Mouse (Mus musculus): ENCODE results near the gene Dusp7. TPM values are rescaled to one million over a fixed set of nuclear protein-coding genes. Genes with fewer than 3 reads are reported as not detected.

Dusp7 gene
- total and polyA plus RNA-seq, 2 experiments: 1.8 to 10.1 TPM

- WGBS: 82% methylated on average over 30 of the region's 30 CpGs
- Histone ChIP-seq H3K79me2 (ENCODE audit: control insufficient read depth, insufficient read depth, low read length) (peaks cover 5% of the 10 kb centered on the region; the same call in 1 of the 2 replicates), H3K27ac (replicated peaks; ENCODE audit: insufficient read depth, low read depth, low read length) (peak overlapping the region; percentile 76), H3K36me3 (ENCODE audit: control insufficient read depth, insufficient read depth, low read length) (0 out of 2 replicates have a peak, but pooled peaks cover 5% of the 10 kb centered on the region), H3K4me3 (ENCODE audit: insufficient read depth, low read depth, low read length) (peak overlapping the region; percentile 74; the same call in 1 of the 2 replicates), H3K4me1 (ENCODE audit: control insufficient read depth, insufficient read depth, low read length) (peaks cover 9% of the 10 kb centered on the region), H3K27me3 (ENCODE audit: control insufficient read depth, insufficient read depth, low read length) (no peaks in the 10 kb centered on the region), H3K9ac (ENCODE audit: low read depth, low read length) (peak overlapping the region; percentile 3)
- TF ChIP-seq POLR2A (IDR thresholded peaks at IDR 0.05; ENCODE audit: extremely low read depth, insufficient read depth, low read length): no peak
- TF ChIP-seq CTCF (IDR thresholded peaks at IDR 0.05; ENCODE audit: low read depth, low read length): no peak
- DNase-seq (ENCODE audit: extremely low read depth, low read depth, low spot score): no peak
Observed at GRCm38 (mm10) chr9:106370620-106371383, 2.4 kb downstream of the Dusp7 start.

GRCm38 (mm10) chr9:106371384-106371671 is 2.9 kb downstream of the Dusp7 start:
- peaks cover 5% of the 10 kb centered on the region; the same call in 1 of the 2 replicates for H3K79me2 ChIP-seq (ENCODE audit: control insufficient read depth, insufficient read depth, low read length)
- H3K27ac ChIP-seq (replicated peaks; ENCODE audit: insufficient read depth, low read depth, low read length): peak overlapping the region; percentile 76
- H3K36me3 ChIP-seq (ENCODE audit: control insufficient read depth, insufficient read depth, low read length): 0 out of 2 replicates have a peak, but pooled peaks cover 5% of the 10 kb centered on the region
- 65% methylated on average over 6 of the region's 6 CpGs for WGBS
- H3K27me3 ChIP-seq (ENCODE audit: control insufficient read depth, insufficient read depth, low read length): no peaks in the 10 kb centered on the region
- H3K4me3 ChIP-seq (ENCODE audit: insufficient read depth, low read depth, low read length): peak overlapping the region; percentile 21; the same call in 1 of the 2 replicates
- H3K9ac ChIP-seq (ENCODE audit: low read depth, low read length): peak overlapping the region; percentile 43
- peaks cover 9% of the 10 kb centered on the region for H3K4me1 ChIP-seq (ENCODE audit: control insufficient read depth, insufficient read depth, low read length)
- DNase-seq (ENCODE audit: extremely low read depth, low read depth, low spot score): no peak
- no peak for TF ChIP-seq POLR2A (IDR thresholded peaks at IDR 0.05; ENCODE audit: extremely low read depth, insufficient read depth, low read length)
- no peak for TF ChIP-seq CTCF (IDR thresholded peaks at IDR 0.05; ENCODE audit: low read depth, low read length)

- Histone ChIP-seq H3K27me3 (ENCODE audit: control insufficient read depth, insufficient read depth, low read length) (no peaks in the 10 kb centered on the region), H3K27ac (replicated peaks; ENCODE audit: insufficient read depth, low read depth, low read length) (peak overlapping the region; percentile 76), H3K4me3 (ENCODE audit: insufficient read depth, low read depth, low read length) (peak overlapping the region; percentile 21), H3K9ac (ENCODE audit: low read depth, low read length) (peak overlapping the region; percentile 43), H3K4me1 (ENCODE audit: control insufficient read depth, insufficient read depth, low read length) (peaks cover 9% of the 10 kb centered on the region), H3K79me2 (ENCODE audit: control insufficient read depth, insufficient read depth, low read length) (peaks cover 5% of the 10 kb centered on the region; the same call in 1 of the 2 replicates), H3K36me3 (ENCODE audit: control insufficient read depth, insufficient read depth, low read length) (0 out of 2 replicates have a peak, but pooled peaks cover 5% of the 10 kb centered on the region)
- 32% methylated on average over 6 of the region's 6 CpGs for WGBS
- DNase-seq (ENCODE audit: extremely low read depth, low read depth, low spot score): peak; percentile 46
- no peak for TF ChIP-seq CTCF (IDR thresholded peaks at IDR 0.05; ENCODE audit: low read depth, low read length)
- TF ChIP-seq POLR2A (IDR thresholded peaks at IDR 0.05; ENCODE audit: extremely low read depth, insufficient read depth, low read length): 0 out of 2 replicates have a peak, but pooled peaks have one; percentile 4
Observed at GRCm38 (mm10) chr9:106371776-106372175, 3.3 kb downstream of the Dusp7 start.

- 0 out of 2 replicates have a peak, but pooled peaks cover 5% of the 10 kb centered on the region for H3K36me3 ChIP-seq (ENCODE audit: control insufficient read depth, insufficient read depth, low read length)
- no peak for TF ChIP-seq POLR2A (IDR thresholded peaks at IDR 0.05; ENCODE audit: extremely low read depth, insufficient read depth, low read length)
- TF ChIP-seq CTCF (IDR thresholded peaks at IDR 0.05; ENCODE audit: low read depth, low read length): no peak
- WGBS: 79% methylated on average over 11 of the region's 11 CpGs
- no peaks in the 10 kb centered on the region for H3K27me3 ChIP-seq (ENCODE audit: control insufficient read depth, insufficient read depth, low read length)
- peak overlapping the region; percentile 59 for H3K27ac ChIP-seq (replicated peaks; ENCODE audit: insufficient read depth, low read depth, low read length)
- peak overlapping the region; percentile 43 for H3K9ac ChIP-seq (ENCODE audit: low read depth, low read length)
- H3K4me1 ChIP-seq (ENCODE audit: control insufficient read depth, insufficient read depth, low read length): 0 out of 2 replicates have a peak, but pooled peaks cover 5% of the 10 kb centered on the region
- peaks cover 5% of the 10 kb centered on the region; the same call in 1 of the 2 replicates for H3K79me2 ChIP-seq (ENCODE audit: control insufficient read depth, insufficient read depth, low read length)
- no peak overlapping the region for H3K4me3 ChIP-seq (ENCODE audit: insufficient read depth, low read depth, low read length)
- peak; percentile 7 for DNase-seq (ENCODE audit: extremely low read depth, low read depth, low spot score)
Observed at GRCm38 (mm10) chr9:106372431-106373412, 4.3 kb downstream of the Dusp7 start.

- 0 out of 2 replicates have a peak, but pooled peaks cover 5% of the 10 kb centered on the region for H3K4me1 ChIP-seq (ENCODE audit: control insufficient read depth, insufficient read depth, low read length)
- H3K36me3 ChIP-seq (ENCODE audit: control insufficient read depth, insufficient read depth, low read length): 0 out of 2 replicates have a peak, but pooled peaks cover 5% of the 10 kb centered on the region
- no peak overlapping the region for H3K27ac ChIP-seq (replicated peaks; ENCODE audit: insufficient read depth, low read depth, low read length)
- no peak for DNase-seq (ENCODE audit: extremely low read depth, low read depth, low spot score)
- H3K4me3 ChIP-seq (ENCODE audit: insufficient read depth, low read depth, low read length): no peak overlapping the region
- peaks cover 5% of the 10 kb centered on the region; the same call in 1 of the 2 replicates for H3K79me2 ChIP-seq (ENCODE audit: control insufficient read depth, insufficient read depth, low read length)
- TF ChIP-seq CTCF (IDR thresholded peaks at IDR 0.05; ENCODE audit: low read depth, low read length) (no peak), POLR2A (IDR thresholded peaks at IDR 0.05; ENCODE audit: extremely low read depth, insufficient read depth, low read length) (no peak)
- H3K27me3 ChIP-seq (ENCODE audit: control insufficient read depth, insufficient read depth, low read length): no peaks in the 10 kb centered on the region
- H3K9ac ChIP-seq (ENCODE audit: low read depth, low read length): peak overlapping the region; percentile 14; the same call in 1 of the 2 replicates
- WGBS: 90% methylated on average over 7 of the region's 7 CpGs
Observed at GRCm38 (mm10) chr9:106373973-106374372, 5.5 kb downstream of the Dusp7 start.

Data from liver, adult 2 months (tissue).